Mouse (Mus musculus): ENCODE measurements around the gene Endou.

GRCm38 (mm10) chr15:97750697-97751096, 19.6 kb upstream of the Endou start:
- TF ChIP-seq CTCF (IDR thresholded peaks at IDR 0.05; ENCODE audit: insufficient read depth, low read depth, low read length) (no peak), POLR2A (IDR thresholded peaks at IDR 0.05; ENCODE audit: insufficient read depth, low read depth, low read length) (no peak)
